In genomic region chr11:3288521-3289301, GRCm38 (mm10) we compare ENCODE assay signal across 8 mouse cellular contexts. TPM values are rescaled to one million over a fixed set of nuclear protein-coding genes. Genes with fewer than 3 reads are reported as not detected.
DNase-seq lines count a peak whose midpoint lies in the region; ATAC-seq lines count a peak whose summit lies in the region.

Gene Patz1 (plus strand): TSS chr11:3288874.

- peaks cover 24% of the 10 kb centered on the region for H3K4me1 ChIP-seq in hindbrain, embryonic 12.5 days
- H3K4me1 ChIP-seq in lung, embryonic 16.5 days (replicated peaks; ENCODE audit: control insufficient read depth, insufficient read depth, low read length) = peaks cover 24% of the 10 kb centered on the region

- H3K9me3 ChIP-seq in hindbrain, embryonic 12.5 days (replicated peaks) = no peaks in the 10 kb centered on the region
- no peaks in the 10 kb centered on the region for H3K9me3 ChIP-seq in lung, embryonic 16.5 days (ENCODE audit: control insufficient read depth, low read length)

- peak; percentile 65 for DNase-seq in WW6 (ENCODE audit: low read depth, low spot score)
- peak; percentile 66 for DNase-seq in cerebellum, adult 8-10 months
- peak; percentile 47 to 60 for DNase-seq in layer of hippocampus, postnatal 10 days (ENCODE audit: low spot score in 2 of 2)
- peak; percentile 56 for DNase-seq in ovary, postnatal 14 days (ENCODE audit: low spot score)
- peak; percentile 68 for DNase-seq in yolk sac, embryonic 10.5 days (ENCODE audit: low spot score)

- peak within 1 kb of the TSS; percentile 96 for H3K9ac ChIP-seq in hindbrain, embryonic 12.5 days
- peak within 1 kb of the TSS; percentile 99 for H3K9ac ChIP-seq in lung, embryonic 16.5 days (ENCODE audit: low read length)

- H3K27ac ChIP-seq in hindbrain, embryonic 12.5 days = peak within 1 kb of the TSS; percentile 100
- H3K27ac ChIP-seq in lung, embryonic 16.5 days (ENCODE audit: low read length) = peak within 1 kb of the TSS; percentile 100

- peak within 1 kb of the TSS; percentile 99 for H3K4me2 ChIP-seq in hindbrain, embryonic 12.5 days (replicated peaks)
- H3K4me2 ChIP-seq in lung, embryonic 16.5 days (ENCODE audit: low read depth, low read length) = peak within 1 kb of the TSS; percentile 93

- ATAC-seq in frontal cortex, adult (ENCODE audit: low TSS enrichment) = 0 out of 2 replicates have a peak, but pooled peaks have one; percentile 8
- ATAC-seq in hindbrain, embryonic 12.5 days (ENCODE audit: low FRiP score) = peak; percentile 41
- ATAC-seq in lung, embryonic 16.5 days (ENCODE audit: low read depth) = peak; percentile 15

- under 1% methylated on average over 41 of the region's 41 CpGs for WGBS in hindbrain, embryonic 12.5 days
- WGBS in lung, embryonic 16.5 days = under 1% methylated on average over 41 of the region's 41 CpGs

- H3K27me3 ChIP-seq in hindbrain, embryonic 12.5 days = no peaks in the 10 kb centered on the region
- H3K27me3 ChIP-seq in lung, embryonic 16.5 days (ENCODE audit: control insufficient read depth, insufficient read depth, low read depth, low read length) = no peaks in the 10 kb centered on the region

- H3K36me3 ChIP-seq in hindbrain, embryonic 12.5 days = no peaks in the 10 kb centered on the region
- peaks cover 4% of the 10 kb centered on the region; the same call in 1 of the 2 replicates for H3K36me3 ChIP-seq in lung, embryonic 16.5 days (ENCODE audit: control insufficient read depth, insufficient read depth, low read length)

- H3K4me3 ChIP-seq in hindbrain, embryonic 12.5 days = peak within 1 kb of the TSS; percentile 92
- peak within 1 kb of the TSS; percentile 68 for H3K4me3 ChIP-seq in lung, embryonic 16.5 days (ENCODE audit: low read length)

RNA-seq across cellular contexts. Expression of gene Patz1, which starts in this region (rescaled TPM):
- 115 and 119 TPM in 2 replicates for polyA plus RNA-seq in hindbrain, embryonic 12.5 days (2016; fragmentation: Nextera tagmentation; extraction: Ambion mirVana)
- 10 to 100 TPM; 54.0 to 57.7 TPM for total RNA-seq in layer of hippocampus, postnatal 10 days (2021)
- 41.2 and 41.4 TPM in 2 replicates for polyA plus RNA-seq in lung, embryonic 16.5 days (2015; fragmentation: Nextera tagmentation; extraction: Ambion mirVana)

Comparison
In these comparisons a context has a peak if more than half of its experiments do, and no peak if none do; other contexts are left out.
1. Peak in every context shown above with its lines: DNase-seq, ATAC-seq, H3K4me3 ChIP-seq and H3K27ac ChIP-seq.